Comparison of ENCODE assay signal across 9 mouse cellular contexts in the genomic region with DNA sequence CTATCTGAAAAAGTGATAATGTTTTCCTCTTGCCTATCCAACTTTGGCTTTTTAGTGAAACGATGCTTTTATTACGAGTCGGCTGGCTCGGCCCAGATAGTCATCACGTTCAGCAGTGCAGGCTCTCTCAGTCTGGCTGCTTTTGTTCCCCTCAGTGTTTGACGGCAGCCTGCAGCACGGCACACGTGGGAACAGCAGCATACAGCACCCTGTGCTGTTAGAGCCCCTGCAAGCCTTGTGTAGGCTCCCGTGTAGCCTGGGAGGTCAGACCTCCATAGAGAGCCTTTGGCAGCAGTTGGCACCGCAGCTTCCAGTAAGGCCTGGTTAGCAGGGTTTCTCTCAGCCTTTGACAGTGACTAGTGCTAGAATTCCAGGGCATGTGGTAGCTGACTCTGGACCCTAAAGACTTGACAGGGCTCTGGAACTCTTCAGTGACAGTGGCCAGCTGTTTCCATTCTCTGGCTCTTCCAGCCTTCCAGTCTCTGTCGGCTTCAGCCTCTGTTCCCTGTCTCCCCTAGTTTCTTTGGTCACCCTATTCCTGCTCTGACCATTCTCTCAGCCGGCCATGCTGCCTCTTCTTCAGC. TPM values are rescaled to one million over a fixed set of nuclear protein-coding genes. Genes with fewer than 3 reads are reported as not detected.
DNase-seq lines count a peak whose midpoint lies in the region; ATAC-seq and TF ChIP-seq lines count a peak whose summit lies in the region.
"Had no signal": no experiment of that assay in that cellular context is flagged by ENCODE, and none has a peak within 500 bp of the region (broad histone marks: within the 10 kb centered on the region; RNA-seq: fewer than 3 reads in every experiment).

No protein-coding gene starts in this region.

- WGBS in intestine, embryonic 16.5 days = 57% methylated on average over 12 of the region's 12 CpGs
- 54% methylated on average over 12 of the region's 12 CpGs for WGBS in lung, embryonic 15.5 days
- WGBS in liver, postnatal 0 days (ENCODE audit: insufficient replicate concordance) = 66% methylated on average over 12 of the region's 12 CpGs

- H3K4me1 ChIP-seq in intestine, embryonic 16.5 days (ENCODE audit: control insufficient read depth, insufficient read depth, low read length) = 0 out of 2 replicates have a peak, but pooled peaks cover 2% of the 10 kb centered on the region
- peaks cover 15% of the 10 kb centered on the region; the same call in 1 of the 2 replicates for H3K4me1 ChIP-seq in lung, embryonic 15.5 days
- H3K4me1 ChIP-seq in liver, postnatal 0 days (ENCODE audit: insufficient read depth) = no peaks in the 10 kb centered on the region

- 0 out of 2 replicates have a peak overlapping the region, but pooled peaks have one; percentile 43 for H3K27ac ChIP-seq in intestine, embryonic 16.5 days (ENCODE audit: low read length)
- peak overlapping the region; percentile 91 for H3K27ac ChIP-seq in lung, embryonic 15.5 days
- H3K27ac ChIP-seq in liver, postnatal 0 days (ENCODE audit: low read depth) = no peak overlapping the region

- TF ChIP-seq EP300 in liver, postnatal 0 days (IDR thresholded peaks at IDR 0.05; ENCODE audit: low read depth) = no peak

- TF ChIP-seq CTCF in brain, embryonic 14.5 days (IDR thresholded peaks at IDR 0.05; ENCODE audit: borderline replicate concordance, extremely low read depth, insufficient read depth, insufficient read length) = no peak
- TF ChIP-seq CTCF in liver, postnatal 0 days (IDR thresholded peaks at IDR 0.05; ENCODE audit: low read depth) = no peak

- TF ChIP-seq POLR2A in brain, embryonic 14.5 days (IDR thresholded peaks at IDR 0.05; ENCODE audit: borderline replicate concordance, extremely low read depth, insufficient read depth, insufficient read length, poor library complexity, severe bottlenecking) = no peak

- H3K36me3 ChIP-seq in intestine, embryonic 16.5 days (ENCODE audit: control insufficient read depth, insufficient read depth, low read length) = no peaks in the 10 kb centered on the region
- no peaks in the 10 kb centered on the region for H3K36me3 ChIP-seq in lung, embryonic 15.5 days
- H3K36me3 ChIP-seq in liver, postnatal 0 days (replicated peaks; ENCODE audit: insufficient read depth, low read length) = no peaks in the 10 kb centered on the region

- H3K4me2 ChIP-seq in intestine, embryonic 16.5 days (ENCODE audit: low read depth, low read length) = no peak overlapping the region
- H3K4me2 ChIP-seq in lung, embryonic 15.5 days = no peak overlapping the region
- H3K4me2 ChIP-seq in liver, postnatal 0 days (ENCODE audit: low read depth, low read length) = no peak overlapping the region

- ATAC-seq in intestine, embryonic 16.5 days = 0 out of 2 replicates have a peak, but pooled peaks have one; percentile 46
- peak; percentile 77 for ATAC-seq in lung, embryonic 15.5 days (ENCODE audit: borderline replicate concordance, extremely low read depth, low FRiP score, low TSS enrichment)
- ATAC-seq in liver, postnatal 0 days = no peak

- DNase-seq in brain, embryonic 14.5 days (ENCODE audit: low read depth) = peak; percentile 31
- peak; percentile 30 to 40 for DNase-seq in heart, adult 9 months (ENCODE audit: low spot score in 2 of 2)
- DNase-seq in liver, postnatal 0 days = no peak
- DNase-seq in right cerebral cortex, postnatal 36 days (ENCODE audit: low spot score in 2 of 2) = no peak
- DNase-seq in layer of hippocampus, adult 9-10 months (ENCODE audit: low spot score) = no peak
- DNase-seq: cerebellum, postnatal 36 days; gastrocnemius, postnatal 14 days had no signal

- no peak overlapping the region for H3K9ac ChIP-seq in intestine, embryonic 16.5 days (ENCODE audit: low read depth, low read length)
- H3K9ac ChIP-seq in lung, embryonic 15.5 days = no peak overlapping the region
- no peak overlapping the region for H3K9ac ChIP-seq in liver, postnatal 0 days (replicated peaks)

- H3K9me3 ChIP-seq in intestine, embryonic 16.5 days (ENCODE audit: control insufficient read depth, low read length) = no peaks in the 10 kb centered on the region
- H3K9me3 ChIP-seq in lung, embryonic 15.5 days = no peaks in the 10 kb centered on the region
- no peaks in the 10 kb centered on the region for H3K9me3 ChIP-seq in liver, postnatal 0 days (ENCODE audit: low read length)

- no peaks in the 10 kb centered on the region for H3K27me3 ChIP-seq in intestine, embryonic 16.5 days (replicated peaks; ENCODE audit: control insufficient read depth, insufficient read depth, low read length)
- no peaks in the 10 kb centered on the region for H3K27me3 ChIP-seq in lung, embryonic 15.5 days
- H3K27me3 ChIP-seq in liver, postnatal 0 days (ENCODE audit: insufficient read depth, low read length) = no peaks in the 10 kb centered on the region

- no peak overlapping the region for H3K4me3 ChIP-seq in intestine, embryonic 16.5 days (ENCODE audit: low read length)
- no peak overlapping the region for H3K4me3 ChIP-seq in lung, embryonic 15.5 days
- H3K4me3 ChIP-seq in liver, postnatal 0 days (ENCODE audit: low read depth, low read length) = no peak overlapping the region

RNA-seq across cellular contexts. Expression of a gene that starts 15.1 kb away (rescaled TPM):
- polyA plus RNA-seq in brain, embryonic 14.5 days (2012; rRNA removed) = 0.61 and 0.88 TPM in 2 replicates
- 0.42 and 0.45 TPM in 2 replicates for polyA plus RNA-seq in intestine, embryonic 16.5 days (2015; fragmentation: Nextera tagmentation; extraction: Ambion mirVana)
- 2.6 and 3.2 TPM in 2 replicates for polyA plus RNA-seq in lung, embryonic 15.5 days (2015; fragmentation: Nextera tagmentation; extraction: Ambion mirVana)
- 0.04 TPM in 1 of 2 replicates, not detected in the other for polyA plus RNA-seq in liver, postnatal 0 days (2015; fragmentation: Nextera tagmentation; extraction: Ambion mirVana)

Comparison
In these comparisons a context has a peak if more than half of its experiments do, and no peak if none do; other contexts are left out.
1. DNase-seq: peak in brain, embryonic 14.5 days (single experiment) and heart, adult 9 months (2 of 2); none in liver, postnatal 0 days (single experiment), right cerebral cortex, postnatal 36 days (0 of 2) and layer of hippocampus, adult 9-10 months (single experiment).